Mouse (Mus musculus) macrophage (primary cell): ENCODE measurements around the gene Lefty2. TPM values are rescaled to one million over a fixed set of nuclear protein-coding genes. Genes with fewer than 3 reads are reported as not detected.

ENCODE experiments used
- H3K27ac ChIP-seq: fragments of 350-480 bp; formaldehyde crosslinking; 2 replicates; pipeline ENCODE4 v1.9.0; 2021
- H3K36me3 ChIP-seq: fragments of 350-480 bp; formaldehyde crosslinking; 2 replicates; pipeline ENCODE4 v1.9.0; 2021; ENCODE audit errors: inconsistent target
- H3K4me3 ChIP-seq: fragments of 350-480 bp; formaldehyde crosslinking; 2 replicates; pipeline ENCODE4 v1.9.0; 2021; ENCODE audit errors: inconsistent target
- H3K79me2 ChIP-seq: fragments of 350-480 bp; formaldehyde crosslinking; 2 replicates; pipeline ENCODE4 v1.9.0; 2021; ENCODE audit errors: inconsistent target
- WGBS: methylation state at CpG from one replicate; pipeline ENCODE4 v1.1.7; 2026; ENCODE audit warnings: inconsistent platforms; ENCODE audit not compliant: missing documents; 5-methylcytosine and 5-hydroxymethylcytosine counted together
- polyA plus RNA-seq: library from polyadenylated mRNA; stranded (reverse); fragments of 250-400 nt; gene quantifications from 3 replicates; pipeline ENCODE4 v1.2.4, GENCODE M21; 2018; ENCODE audit warnings: inconsistent platforms

The Lefty2 gene
- polyA plus RNA-seq, 1 experiment from 2014 or later: not detected

GRCm38 (mm10) chr1:180906461-180907147, 13.7 kb downstream of the Lefty2 start:
- H3K27ac ChIP-seq: no peak overlapping the region
- H3K4me3 ChIP-seq: no peak overlapping the region
- peaks cover 16% of the 10 kb centered on the region; the same call in 1 of the 2 replicates for H3K36me3 ChIP-seq
- peaks cover 18% of the 10 kb centered on the region; the same call in 1 of the 2 replicates for H3K79me2 ChIP-seq
- 95% methylated on average over 18 of the region's 24 CpGs for WGBS

- Histone ChIP-seq H3K36me3 (peaks cover 16% of the 10 kb centered on the region; the same call in 1 of the 2 replicates), H3K4me3 (no peak overlapping the region), H3K79me2 (peaks cover under 1% of the 10 kb centered on the region; the same call in 1 of the 2 replicates), H3K27ac (no peak overlapping the region)
- 66% methylated on average over 8 of the region's 8 CpGs for WGBS
Measured at GRCm38 (mm10) chr1:180911138-180911537, 18.2 kb downstream of the Lefty2 start.

- WGBS: 42% methylated on average over 12 of the region's 20 CpGs
- Histone ChIP-seq H3K36me3 (peaks cover 16% of the 10 kb centered on the region; the same call in 1 of the 2 replicates), H3K79me2 (no peaks in the 10 kb centered on the region), H3K4me3 (no peak overlapping the region), H3K27ac (no peak overlapping the region)
Measured at GRCm38 (mm10) chr1:180911653-180912287, 18.9 kb downstream of the Lefty2 start.

- Histone ChIP-seq H3K27ac (no peak overlapping the region), H3K36me3 (peaks cover 8% of the 10 kb centered on the region; the same call in 1 of the 2 replicates), H3K79me2 (no peaks in the 10 kb centered on the region), H3K4me3 (no peak overlapping the region)
- 43% methylated on average over 5 of the region's 5 CpGs for WGBS
Measured at GRCm38 (mm10) chr1:180912792-180913191, 19.9 kb downstream of the Lefty2 start.

GRCm38 (mm10) chr1:180913797-180914196, 20.9 kb downstream of the Lefty2 start:
- H3K4me3 ChIP-seq: no peak overlapping the region
- H3K27ac ChIP-seq: no peak overlapping the region
- no peaks in the 10 kb centered on the region for H3K36me3 ChIP-seq
- H3K79me2 ChIP-seq: no peaks in the 10 kb centered on the region
- 90% methylated on average over 4 of the region's 4 CpGs for WGBS

GRCm38 (mm10) chr1:180916425-180916824, 23.5 kb downstream of the Lefty2 start:
- WGBS: 91% methylated on average over 11 of the region's 11 CpGs
- no peak overlapping the region for H3K27ac ChIP-seq
- H3K79me2 ChIP-seq: no peaks in the 10 kb centered on the region
- no peaks in the 10 kb centered on the region for H3K36me3 ChIP-seq
- H3K4me3 ChIP-seq: no peak overlapping the region

- no peaks in the 10 kb centered on the region for H3K36me3 ChIP-seq
- WGBS: 0% methylated on average over 1 of the region's 1 CpGs
- H3K79me2 ChIP-seq: no peaks in the 10 kb centered on the region
- no peak overlapping the region for H3K4me3 ChIP-seq
- H3K27ac ChIP-seq: no peak overlapping the region
Measured at GRCm38 (mm10) chr1:180917053-180917452, 24.1 kb downstream of the Lefty2 start.

GRCm38 (mm10) chr1:180919686-180920085, 26.8 kb downstream of the Lefty2 start:
- H3K4me3 ChIP-seq: no peak overlapping the region
- WGBS: 76% methylated on average over 8 of the region's 8 CpGs
- H3K79me2 ChIP-seq: no peaks in the 10 kb centered on the region
- H3K27ac ChIP-seq: no peak overlapping the region
- H3K36me3 ChIP-seq: no peaks in the 10 kb centered on the region

- H3K4me3 ChIP-seq: no peak overlapping the region
- WGBS: 18% methylated on average over 6 of the region's 6 CpGs
- H3K79me2 ChIP-seq: no peaks in the 10 kb centered on the region
- peak overlapping the region; percentile 56 for H3K27ac ChIP-seq
- H3K36me3 ChIP-seq: no peaks in the 10 kb centered on the region
Measured at GRCm38 (mm10) chr1:180922273-180923048, 29.6 kb downstream of the Lefty2 start.

- H3K36me3 ChIP-seq: no peaks in the 10 kb centered on the region
- 100% methylated on average over 2 of the region's 2 CpGs for WGBS
- no peak overlapping the region for H3K4me3 ChIP-seq
Measured at GRCm38 (mm10) chr1:180924737-180925136, 31.8 kb downstream of the Lefty2 start.

GRCm38 (mm10) chr1:180926286-180926685, 33.4 kb downstream of the Lefty2 start:
- no peaks in the 10 kb centered on the region for H3K79me2 ChIP-seq
- WGBS: 67% methylated on average over 4 of the region's 4 CpGs
- H3K27ac ChIP-seq: no peak overlapping the region
- H3K36me3 ChIP-seq: no peaks in the 10 kb centered on the region
- no peak overlapping the region for H3K4me3 ChIP-seq

More at GRCm38 (mm10) chr1:180924737-180925136, 31.8 kb downstream of the Lefty2 start:
- Histone ChIP-seq H3K27ac (no peak overlapping the region), H3K79me2 (no peaks in the 10 kb centered on the region)

GRCm38 (mm10) chr1:180929599-180929998, 36.7 kb downstream of the Lefty2 start:
- no peak overlapping the region for H3K27ac ChIP-seq
- 83% methylated on average over 2 of the region's 2 CpGs for WGBS

GRCm38 (mm10) chr1:180931106-180931505, 38.2 kb downstream of the Lefty2 start:
- Histone ChIP-seq H3K36me3 (no peaks in the 10 kb centered on the region), H3K4me3 (no peak overlapping the region), H3K79me2 (no peaks in the 10 kb centered on the region), H3K27ac (no peak overlapping the region)
- 75% methylated on average over 3 of the region's 3 CpGs for WGBS

More at GRCm38 (mm10) chr1:180929599-180929998, 36.7 kb downstream of the Lefty2 start:
- Histone ChIP-seq H3K36me3 (no peaks in the 10 kb centered on the region), H3K79me2 (no peaks in the 10 kb centered on the region), H3K4me3 (no peak overlapping the region)

GRCm38 (mm10) chr1:180933659-180934058, 40.8 kb downstream of the Lefty2 start:
- Histone ChIP-seq H3K27ac (no peak overlapping the region), H3K79me2 (no peaks in the 10 kb centered on the region), H3K4me3 (no peak overlapping the region), H3K36me3 (no peaks in the 10 kb centered on the region)
- WGBS: 76% methylated on average over 6 of the region's 6 CpGs
